Mouse (Mus musculus): ENCODE results near the gene Zswim5. TPM values are rescaled to one million over a fixed set of nuclear protein-coding genes. Genes with fewer than 3 reads are reported as not detected.
A peak's percentile ranks its signal among the peaks of the same experiment; 100 is the strongest.

Gene Zswim5
- polyA plus RNA-seq, 1 experiment from 2014 or later: 12.8 TPM

- H3K27ac ChIP-seq: no peak overlapping the region
- H3K36me3 ChIP-seq (ENCODE audit: poor library complexity, severe bottlenecking): no peaks in the 10 kb centered on the region
- H3K4me2 ChIP-seq: no peak overlapping the region
- no peak overlapping the region for H3K4me3 ChIP-seq
- 78% methylated on average over 8 of the region's 8 CpGs for WGBS
- ATAC-seq: no peak
- H3K9ac ChIP-seq: no peak overlapping the region
- H3K4me1 ChIP-seq: no peaks in the 10 kb centered on the region
- H3K9me3 ChIP-seq (replicated peaks): no peaks in the 10 kb centered on the region
- H3K27me3 ChIP-seq: no peaks in the 10 kb centered on the region
Observed at GRCm38 (mm10) chr4:116862023-116862422, 15.2 kb upstream of the Zswim5 start.

- Histone ChIP-seq H3K4me2 (no peak overlapping the region), H3K9me3 (replicated peaks) (no peaks in the 10 kb centered on the region), H3K27ac (no peak overlapping the region), H3K4me1 (no peaks in the 10 kb centered on the region), H3K36me3 (ENCODE audit: poor library complexity, severe bottlenecking) (no peaks in the 10 kb centered on the region), H3K4me3 (no peak overlapping the region), H3K27me3 (no peaks in the 10 kb centered on the region), H3K9ac (no peak overlapping the region)
- ATAC-seq: no peak
- 74% methylated on average over 3 of the region's 3 CpGs for WGBS
Observed at GRCm38 (mm10) chr4:116869898-116870297, 7.3 kb upstream of the Zswim5 start.

DNA sequence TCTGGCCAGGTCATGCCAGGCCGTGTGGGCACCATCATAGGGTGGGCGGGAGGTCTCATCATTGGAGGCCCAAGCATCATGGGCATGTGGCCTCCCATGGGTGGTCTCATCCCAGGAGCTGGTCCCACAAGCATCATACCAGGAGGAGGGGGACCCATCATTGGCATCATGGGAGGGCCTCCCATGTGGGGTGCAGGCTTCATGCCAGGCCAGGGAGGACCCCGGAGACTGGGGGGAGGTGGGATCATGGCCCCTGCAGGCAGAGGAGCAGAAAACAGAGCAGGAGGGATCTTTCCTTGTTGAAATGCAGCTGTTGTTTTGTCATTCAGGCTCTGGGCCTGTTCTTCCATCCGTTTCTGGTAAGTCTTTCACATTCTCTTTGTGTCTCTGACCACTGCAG, 2.6 kb upstream of the Zswim5 start:
- Histone ChIP-seq H3K9ac (no peak overlapping the region), H3K4me2 (no peak overlapping the region), H3K27me3 (no peaks in the 10 kb centered on the region), H3K4me1 (peaks cover 7% of the 10 kb centered on the region; the same call in 1 of the 2 replicates), H3K4me3 (no peak overlapping the region), H3K27ac (no peak overlapping the region), H3K36me3 (ENCODE audit: poor library complexity, severe bottlenecking) (no peaks in the 10 kb centered on the region), H3K9me3 (replicated peaks) (no peaks in the 10 kb centered on the region)
- ATAC-seq: no peak
- 77% methylated on average over 4 of the region's 4 CpGs for WGBS

- H3K27me3 ChIP-seq: no peaks in the 10 kb centered on the region
- peak overlapping the region; percentile 96 for H3K9ac ChIP-seq
- H3K4me1 ChIP-seq: peaks cover 8% of the 10 kb centered on the region; the same call in 1 of the 2 replicates
- H3K4me3 ChIP-seq: peak overlapping the region; percentile 95
- H3K36me3 ChIP-seq (ENCODE audit: poor library complexity, severe bottlenecking): no peaks in the 10 kb centered on the region
- 0% methylated on average over 15 of the region's 15 CpGs for WGBS
- peak overlapping the region; percentile 75 for H3K4me2 ChIP-seq
- H3K27ac ChIP-seq: peak overlapping the region; percentile 99
- H3K9me3 ChIP-seq (replicated peaks): no peaks in the 10 kb centered on the region
- ATAC-seq: peak; percentile 64
Observed at GRCm38 (mm10) chr4:116876630-116876994, 564 bp upstream of the Zswim5 start.

GRCm38 (mm10) chr4:116877729-116878321, 649 bp downstream of the Zswim5 start:
- Histone ChIP-seq H3K27me3 (no peaks in the 10 kb centered on the region), H3K27ac (peak overlapping the region; percentile 99), H3K36me3 (ENCODE audit: poor library complexity, severe bottlenecking) (no peaks in the 10 kb centered on the region), H3K4me2 (peak overlapping the region; percentile 75), H3K9ac (peak overlapping the region; percentile 96), H3K4me1 (peaks cover 8% of the 10 kb centered on the region; the same call in 1 of the 2 replicates), H3K4me3 (peak overlapping the region; percentile 95), H3K9me3 (replicated peaks) (no peaks in the 10 kb centered on the region)
- 0% methylated on average over 35 of the region's 57 CpGs for WGBS
- ATAC-seq: no peak

- peak; percentile 23; the same call in 1 of the 2 replicates for ATAC-seq
- Histone ChIP-seq H3K36me3 (ENCODE audit: poor library complexity, severe bottlenecking) (no peaks in the 10 kb centered on the region), H3K9ac (peak overlapping the region; percentile 96), H3K27ac (peak overlapping the region; percentile 99), H3K4me2 (peak overlapping the region; percentile 75), H3K27me3 (no peaks in the 10 kb centered on the region), H3K4me3 (peak overlapping the region; percentile 95), H3K4me1 (peaks cover 8% of the 10 kb centered on the region; the same call in 1 of the 2 replicates), H3K9me3 (replicated peaks) (no peaks in the 10 kb centered on the region)
- under 1% methylated on average over 11 of the region's 11 CpGs for WGBS
Observed at GRCm38 (mm10) chr4:116878491-116878890, 1.3 kb downstream of the Zswim5 start.

- Histone ChIP-seq H3K27ac (no peak overlapping the region), H3K27me3 (no peaks in the 10 kb centered on the region), H3K9me3 (replicated peaks) (no peaks in the 10 kb centered on the region), H3K4me3 (no peak overlapping the region), H3K4me2 (no peak overlapping the region), H3K4me1 (0 out of 2 replicates have a peak, but pooled peaks cover 4% of the 10 kb centered on the region), H3K36me3 (ENCODE audit: poor library complexity, severe bottlenecking) (0 out of 2 replicates have a peak, but pooled peaks cover 2% of the 10 kb centered on the region), H3K9ac (no peak overlapping the region)
- no peak for ATAC-seq
Observed at GRCm38 (mm10) chr4:116882679-116883078, 5.5 kb downstream of the Zswim5 start.

GRCm38 (mm10) chr4:116894200-116895080, 17.3 kb downstream of the Zswim5 start:
- H3K27me3 ChIP-seq: no peaks in the 10 kb centered on the region
- H3K9ac ChIP-seq: no peak overlapping the region
- no peaks in the 10 kb centered on the region for H3K36me3 ChIP-seq (ENCODE audit: poor library complexity, severe bottlenecking)
- ATAC-seq: no peak
- no peak overlapping the region for H3K4me3 ChIP-seq
- 54% methylated on average over 4 of the region's 4 CpGs for WGBS
- peaks cover 21% of the 10 kb centered on the region for H3K4me1 ChIP-seq
- no peak overlapping the region for H3K27ac ChIP-seq
- no peak overlapping the region for H3K4me2 ChIP-seq
- no peaks in the 10 kb centered on the region for H3K9me3 ChIP-seq (replicated peaks)

GRCm38 (mm10) chr4:116910489-116911181, 33.5 kb downstream of the Zswim5 start:
- H3K27ac ChIP-seq: peak overlapping the region; percentile 77
- no peak overlapping the region for H3K4me3 ChIP-seq
- peak; percentile 80; the same call in 1 of the 2 replicates for ATAC-seq
- H3K27me3 ChIP-seq: no peaks in the 10 kb centered on the region
- no peak overlapping the region for H3K9ac ChIP-seq
- WGBS: 11% methylated on average over 4 of the region's 4 CpGs
- no peak overlapping the region for H3K4me2 ChIP-seq
- H3K4me1 ChIP-seq: peaks cover 21% of the 10 kb centered on the region
- H3K36me3 ChIP-seq (ENCODE audit: poor library complexity, severe bottlenecking): no peaks in the 10 kb centered on the region
- H3K9me3 ChIP-seq (replicated peaks): no peaks in the 10 kb centered on the region

- Histone ChIP-seq H3K36me3 (ENCODE audit: poor library complexity, severe bottlenecking) (no peaks in the 10 kb centered on the region), H3K4me1 (peaks cover 21% of the 10 kb centered on the region), H3K9ac (no peak overlapping the region), H3K4me2 (peak overlapping the region; percentile 5; the same call in 1 of the 2 replicates), H3K27ac (peak overlapping the region; percentile 77), H3K9me3 (replicated peaks) (no peaks in the 10 kb centered on the region), H3K4me3 (no peak overlapping the region), H3K27me3 (no peaks in the 10 kb centered on the region)
- 16% methylated on average over 5 of the region's 5 CpGs for WGBS
- ATAC-seq: peak; percentile 62; the same call in 1 of the 2 replicates
Observed at GRCm38 (mm10) chr4:116911202-116911601, 34.0 kb downstream of the Zswim5 start.

- peaks cover 21% of the 10 kb centered on the region for H3K4me1 ChIP-seq
- no peaks in the 10 kb centered on the region for H3K9me3 ChIP-seq (replicated peaks)
- no peak overlapping the region for H3K27ac ChIP-seq
- H3K9ac ChIP-seq: no peak overlapping the region
- H3K27me3 ChIP-seq: no peaks in the 10 kb centered on the region
- WGBS: 99% methylated on average over 2 of the region's 2 CpGs
- no peak overlapping the region for H3K4me2 ChIP-seq
- H3K4me3 ChIP-seq: no peak overlapping the region
- no peak for ATAC-seq
- no peaks in the 10 kb centered on the region for H3K36me3 ChIP-seq (ENCODE audit: poor library complexity, severe bottlenecking)
Observed at GRCm38 (mm10) chr4:116913318-116913717, 36.1 kb downstream of the Zswim5 start.
